Mouse (Mus musculus) heart, embryonic 10.5 days (tissue): ENCODE measurements around the gene Bpifa6. TPM values are rescaled to one million over a fixed set of nuclear protein-coding genes. Genes with fewer than 3 reads are reported as not detected.

Experiments used
- polyA plus RNA-seq: library from polyadenylated mRNA; unstranded; fragments of >200 nt; fragmentation: Nextera tagmentation; extraction: Ambion mirVana; gene quantifications from 2 replicates; pipeline ENCODE4 v1.2.1, GENCODE M21; 2016

Bpifa6 gene
- polyA plus RNA-seq, 1 experiment from 2014 or later, result not detected

Other genes with a start within 250 kb of the Bpifa6 start
- gene Mapre1, start 233.7 kb upstream of the Bpifa6 start, polyA plus RNA-seq, result 311 and 313 TPM in 2 replicates
- gene Efcab8, start 195.0 kb upstream of the Bpifa6 start, polyA plus RNA-seq, result 0.04 TPM in 1 of 2 replicates, not detected in the other
- not detected in 2 replicates for gene Sun5, start 103.9 kb upstream of the Bpifa6 start, polyA plus RNA-seq
- gene Bpifb2, start 99.9 kb upstream of the Bpifa6 start, polyA plus RNA-seq, result not detected in 2 replicates
- not detected in 2 replicates for gene Bpifb6, start 74.6 kb upstream of the Bpifa6 start, polyA plus RNA-seq
- not detected in 2 replicates for gene Bpifb3, start 56.7 kb upstream of the Bpifa6 start, polyA plus RNA-seq
- not detected in 2 replicates for gene Bpifb4, start 36.7 kb upstream of the Bpifa6 start, polyA plus RNA-seq
- not detected in 2 replicates for gene Bpifa2, start 33.3 kb downstream of the Bpifa6 start, polyA plus RNA-seq
- gene Bpifa3, start 155.4 kb downstream of the Bpifa6 start, polyA plus RNA-seq, result not detected in 2 replicates
- gene Bpifa1, start 167.9 kb downstream of the Bpifa6 start, polyA plus RNA-seq, result not detected in 2 replicates
- not detected in 2 replicates for gene Bpifa5, start 187.7 kb downstream of the Bpifa6 start, polyA plus RNA-seq
- gene Bpifb1, start 215.9 kb downstream of the Bpifa6 start, polyA plus RNA-seq, result 0.39 TPM in 1 of 2 replicates, not detected in the other
- 0.48 and 0.51 TPM in 2 replicates for gene Bpifb5, start 248.8 kb downstream of the Bpifa6 start, polyA plus RNA-seq